Mouse (Mus musculus): ENCODE measurements around the gene Rxrg.
A peak's percentile ranks its signal among the peaks of the same experiment; 100 is the strongest.

Rxrg gene

DNA sequence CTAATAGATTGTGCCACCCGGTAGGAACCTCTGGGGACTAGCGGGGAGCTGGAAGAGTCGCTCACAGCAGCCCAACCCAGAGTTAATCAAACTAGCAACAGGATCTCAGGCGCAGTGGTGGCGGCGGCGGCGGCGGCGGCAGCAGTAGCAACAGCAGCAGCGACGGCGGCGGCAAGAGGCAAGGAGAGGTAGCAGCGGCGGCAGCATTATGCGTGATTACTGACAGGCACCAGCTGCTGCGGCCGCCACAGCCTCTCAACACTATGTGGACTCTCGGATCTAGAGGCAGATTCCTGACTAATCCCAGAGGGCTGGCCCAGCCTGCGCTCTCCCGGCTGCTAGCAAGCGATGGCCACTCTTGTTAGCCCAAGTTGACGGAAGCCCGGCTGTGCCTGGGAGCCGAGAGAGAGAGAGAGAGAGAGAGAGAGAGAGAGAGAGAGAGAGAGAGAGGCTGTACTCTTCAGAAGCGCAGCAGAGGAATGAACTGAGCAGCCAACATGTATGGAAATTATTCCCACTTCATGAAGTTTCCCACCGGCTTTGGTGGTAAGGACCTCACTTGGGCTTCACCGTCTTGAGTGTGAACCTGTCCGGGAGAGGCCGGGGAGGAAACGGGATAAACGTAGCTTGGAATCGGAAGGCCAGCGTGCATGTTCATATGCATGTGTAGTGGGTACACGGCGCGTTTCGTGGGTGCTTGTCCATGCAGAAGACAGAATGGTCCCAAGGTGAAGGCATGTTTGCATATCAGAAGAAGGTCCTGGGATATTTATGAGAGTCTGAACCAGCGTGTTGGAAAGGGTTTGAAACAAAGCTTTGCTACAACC, at the start of gene Rxrg:
Gene Rxrg (plus strand): TSS at position 130 of the 827 bp plus-strand sequence.
- no peak for DNase-seq (ENCODE audit: low read depth, low spot score)

DNA sequence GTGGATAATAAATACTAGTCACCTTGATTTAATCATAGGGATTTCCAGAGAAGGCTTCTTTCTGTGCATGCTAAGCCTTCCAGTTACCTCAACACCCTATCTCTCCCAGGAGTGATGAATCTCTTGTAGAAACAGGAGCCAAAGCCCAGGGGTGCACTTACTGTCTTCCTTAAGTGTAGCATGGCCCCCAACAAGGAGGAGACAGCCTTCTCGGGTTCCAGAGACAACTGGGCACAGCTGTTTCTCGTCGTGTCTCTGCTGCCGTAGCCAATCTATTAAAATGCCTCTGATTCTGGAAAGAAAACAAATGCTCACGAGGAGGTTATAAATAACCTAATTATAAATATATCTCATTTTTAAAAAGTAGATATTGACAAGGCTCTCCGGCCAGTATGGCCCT, 48.9 kb upstream of the Rxrg start:
- DNase-seq (ENCODE audit: low read depth, low spot score), result no peak

DNA sequence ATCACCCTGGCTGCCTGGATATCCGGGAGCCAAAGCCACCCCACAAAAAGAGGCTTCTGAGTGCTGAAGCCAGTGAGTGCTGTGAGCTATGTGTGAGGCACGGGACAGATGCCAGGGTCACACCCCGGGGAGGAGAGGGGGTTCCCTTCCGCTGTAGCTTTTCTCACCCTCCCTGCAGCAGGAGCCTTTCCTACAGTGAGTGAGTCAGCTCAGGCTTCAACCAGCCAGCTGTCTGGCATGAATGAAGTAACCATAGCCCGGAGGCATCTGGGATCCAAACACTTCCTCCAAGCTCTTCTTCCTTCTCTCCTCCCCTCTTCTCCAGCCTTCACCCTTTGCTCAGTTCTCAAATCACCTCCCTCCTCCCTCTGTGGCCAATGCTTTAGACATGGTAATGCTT, 46.6 kb upstream of the Rxrg start:
- DNase-seq (ENCODE audit: low read depth, low spot score), result peak; percentile 84

DNA sequence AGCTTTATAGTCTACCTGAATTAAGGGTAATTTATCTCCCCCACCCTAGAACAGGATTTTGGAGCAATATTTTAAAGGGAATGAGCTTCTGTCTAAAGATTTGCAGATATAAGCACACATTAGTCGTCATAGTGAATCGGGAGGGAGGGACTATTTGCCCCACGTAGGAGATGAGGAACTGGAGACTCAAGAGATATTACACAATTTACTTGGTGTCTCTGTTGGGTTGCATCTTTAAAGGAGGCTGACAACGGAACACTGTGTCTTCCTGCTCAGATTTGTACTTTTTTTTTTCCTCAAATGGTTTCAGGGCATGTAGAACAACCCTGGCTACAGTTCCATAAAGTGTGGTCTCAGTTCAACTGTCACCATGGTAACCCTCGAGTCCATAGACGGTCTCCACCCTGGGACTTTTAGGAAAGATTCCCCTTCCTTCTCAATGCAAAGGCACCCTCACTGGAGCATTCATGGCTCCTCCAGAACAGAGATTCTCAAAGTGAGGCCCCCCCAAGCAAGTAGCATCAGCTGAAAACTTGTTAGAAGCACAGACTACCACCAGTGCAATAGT, 44.1 kb upstream of the Rxrg start:
- DNase-seq (ENCODE audit: low read depth, low spot score), result no peak

DNA sequence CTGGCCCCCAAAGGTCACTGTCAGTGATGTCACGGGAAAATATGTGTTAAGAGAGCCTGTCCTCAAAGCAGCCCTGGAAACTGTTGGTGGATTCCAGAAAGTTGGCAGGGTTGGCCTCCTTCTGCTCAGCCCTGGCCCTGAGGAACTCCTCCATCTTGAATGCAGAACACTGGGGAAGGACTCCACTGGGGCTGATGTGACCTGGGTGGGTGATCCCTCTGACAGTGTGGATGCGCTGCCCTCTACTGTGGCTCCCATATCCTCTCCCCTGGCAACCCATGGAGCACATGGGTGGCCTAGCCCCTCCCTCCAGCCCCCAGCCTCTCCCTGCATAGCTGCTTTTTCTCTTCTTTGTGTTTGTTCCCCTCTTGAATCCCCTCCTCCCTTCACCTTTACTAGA, 31.6 kb upstream of the Rxrg start:
- no peak for DNase-seq (ENCODE audit: low read depth, low spot score)

DNA sequence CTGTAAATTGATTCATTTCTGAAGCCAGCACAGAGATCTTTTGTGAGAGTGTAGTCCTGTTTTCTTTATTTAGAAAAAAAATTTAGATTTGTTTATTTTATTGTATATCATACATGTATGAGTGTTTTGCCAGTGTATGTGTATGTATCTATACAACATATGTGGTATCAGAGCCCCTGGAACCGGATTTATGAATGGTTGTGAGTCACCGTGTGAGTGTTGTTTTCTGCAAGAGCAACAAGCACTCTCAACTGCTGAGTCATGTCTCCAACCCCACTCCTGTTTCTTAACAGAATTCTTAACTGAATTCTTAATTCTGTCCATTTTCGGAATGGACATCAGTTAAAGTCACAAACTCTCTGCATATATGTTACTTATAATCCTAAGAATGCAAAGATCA, 19.1 kb upstream of the Rxrg start:
- DNase-seq (ENCODE audit: low read depth, low spot score), result peak; percentile 60

DNA sequence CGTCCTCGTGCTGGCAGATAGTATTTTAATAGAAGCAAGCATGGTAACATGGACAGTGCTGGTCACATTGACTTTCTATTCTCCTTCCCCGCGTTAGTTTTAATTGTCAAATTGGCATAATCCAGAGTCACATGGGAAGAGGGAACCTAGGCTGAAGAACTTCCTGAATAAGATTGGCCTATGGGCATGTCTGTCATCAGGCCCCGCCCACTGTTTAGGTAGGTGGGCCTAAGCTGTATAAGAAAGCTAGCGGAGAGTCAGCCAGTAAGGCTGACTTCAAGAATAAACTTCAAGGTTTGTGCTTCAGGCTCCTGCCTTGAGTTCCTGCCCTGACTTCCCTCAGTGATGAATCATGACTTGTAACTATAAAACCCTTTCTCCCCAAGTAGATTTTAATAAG, 15.0 kb upstream of the Rxrg start:
- DNase-seq (ENCODE audit: low read depth, low spot score), result no peak

DNA sequence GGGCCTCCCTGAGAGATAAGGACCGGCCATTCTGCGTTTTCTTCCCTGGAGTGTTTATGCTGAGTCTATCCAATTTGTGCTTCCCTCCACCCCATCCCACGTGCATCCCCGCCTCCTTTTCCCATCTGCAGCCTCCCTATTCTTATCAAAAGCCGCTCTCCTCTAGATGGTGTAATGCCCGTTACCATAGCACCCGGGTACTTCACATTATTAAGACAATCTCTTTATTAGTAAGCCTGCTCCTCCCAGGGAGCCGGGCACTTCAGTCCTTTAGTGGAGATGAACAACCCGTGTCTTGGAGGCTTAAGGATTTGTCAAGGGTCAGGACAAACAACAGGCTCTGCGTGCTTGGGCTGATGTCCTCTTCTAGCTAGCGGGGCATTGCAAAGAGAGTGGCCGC, 14.3 kb upstream of the Rxrg start:
- no peak for DNase-seq (ENCODE audit: low read depth, low spot score)

DNA sequence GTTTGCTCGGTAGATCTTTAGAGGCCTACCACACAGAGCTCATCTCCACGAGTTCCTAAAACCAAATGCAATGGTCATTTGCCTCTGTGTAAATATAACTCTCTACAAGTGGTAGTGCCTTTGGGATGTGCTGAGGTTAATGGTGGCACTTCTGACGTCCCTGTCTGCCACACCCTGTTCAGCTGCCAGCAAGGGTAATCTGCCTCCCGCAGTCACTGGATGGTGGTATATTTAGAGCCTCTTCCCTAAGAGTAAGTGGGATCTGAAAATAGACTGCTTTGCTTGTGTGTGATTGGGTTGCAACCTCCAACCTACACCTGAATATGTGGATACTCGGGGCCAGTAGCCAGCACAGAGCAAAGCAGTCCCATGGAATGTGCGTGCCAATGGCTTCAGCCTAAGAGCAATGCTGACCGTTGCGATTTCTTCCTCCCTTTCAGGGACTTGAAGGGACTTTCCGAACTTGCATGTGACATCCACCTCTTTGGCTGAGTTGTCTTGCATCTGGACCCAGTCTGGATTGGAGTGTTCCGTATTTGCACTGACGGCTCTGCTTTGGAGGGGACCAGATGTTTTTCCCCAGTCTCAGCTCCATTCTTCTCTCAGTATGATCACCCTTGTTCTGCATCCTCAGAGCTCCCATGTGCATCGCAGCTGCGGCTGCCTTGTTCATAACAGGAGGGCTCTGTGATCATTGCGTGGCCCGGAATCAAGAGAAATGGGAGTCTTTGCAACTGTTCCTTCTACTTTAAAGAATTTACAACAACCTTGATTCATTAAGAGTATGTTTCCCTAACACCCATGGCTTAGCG, 9.2 kb upstream of the Rxrg start:
- DNase-seq (ENCODE audit: low read depth, low spot score), result no peak

DNA sequence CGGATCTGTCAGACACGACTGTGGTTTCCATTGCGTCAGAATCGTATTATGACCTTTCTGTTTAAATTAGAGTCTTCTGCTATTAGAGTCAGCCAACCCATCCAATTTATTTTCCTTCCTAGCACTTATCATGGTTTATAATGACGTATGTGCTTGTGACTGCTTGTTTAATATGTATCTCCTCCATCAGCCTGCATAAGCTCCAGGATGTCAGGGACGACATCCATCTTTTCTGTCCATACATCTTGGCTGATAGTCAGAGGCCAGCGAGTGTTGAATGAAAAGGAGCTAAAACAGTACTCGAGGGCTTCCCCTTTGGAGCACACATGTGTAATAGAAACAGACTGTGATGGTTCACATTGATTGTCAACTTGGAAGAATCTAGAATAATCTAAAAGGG, 6.0 kb upstream of the Rxrg start:
- DNase-seq (ENCODE audit: low read depth, low spot score), result no peak

DNA sequence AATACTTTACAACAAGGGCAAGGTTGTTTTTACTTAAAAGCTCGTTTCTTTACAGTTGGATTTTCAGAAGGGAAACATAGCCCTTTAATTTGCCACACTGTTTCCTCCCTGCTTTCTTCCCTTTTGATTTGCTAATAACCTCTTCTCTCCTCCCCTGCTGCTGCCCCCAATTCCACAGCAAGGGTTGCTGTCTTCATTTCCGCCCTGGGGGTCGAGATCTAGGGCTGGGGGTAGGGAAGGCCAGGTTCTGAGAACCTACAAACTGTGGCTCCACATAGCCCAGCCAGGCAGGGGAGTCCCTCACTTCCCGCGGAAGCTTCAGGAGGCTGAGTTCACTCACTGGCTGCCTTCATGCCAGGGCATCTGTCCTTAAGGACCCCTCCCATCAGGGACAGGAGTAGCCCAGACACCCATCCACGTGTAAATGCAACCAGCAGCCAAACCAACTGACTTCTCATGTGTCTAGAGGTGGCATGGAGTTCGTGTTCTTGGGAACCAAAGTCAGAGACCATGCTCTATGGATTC, 1.1 kb downstream of the Rxrg start:
- no peak for DNase-seq (ENCODE audit: low read depth, low spot score)

DNA sequence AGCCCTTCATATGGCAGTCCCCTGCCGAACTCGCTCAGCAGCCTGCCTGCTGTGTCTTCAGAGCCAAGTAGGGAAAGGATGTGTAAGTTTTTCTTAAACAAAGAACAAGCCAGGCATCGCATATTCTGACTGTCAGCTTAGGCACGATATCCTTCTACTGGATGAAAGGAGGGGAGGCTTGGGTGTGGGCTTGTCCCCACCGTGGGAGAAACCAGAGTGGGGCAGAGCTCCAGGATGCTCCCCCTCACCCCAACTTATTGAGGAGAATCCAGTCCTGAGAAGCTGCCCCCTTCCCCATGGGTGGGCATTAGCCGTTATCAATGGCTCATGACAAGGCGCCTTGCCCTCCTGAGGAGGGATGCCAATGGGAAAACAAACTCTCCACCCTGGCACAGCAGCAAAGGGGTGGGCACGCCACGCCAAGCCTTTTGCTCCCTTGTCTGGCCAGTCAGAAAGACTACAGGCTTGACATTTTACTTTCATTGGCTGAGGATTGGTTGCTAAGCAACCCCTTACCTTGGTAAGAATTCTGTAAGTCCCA, 10.1 kb downstream of the Rxrg start:
- DNase-seq (ENCODE audit: low read depth, low spot score), result no peak

DNA sequence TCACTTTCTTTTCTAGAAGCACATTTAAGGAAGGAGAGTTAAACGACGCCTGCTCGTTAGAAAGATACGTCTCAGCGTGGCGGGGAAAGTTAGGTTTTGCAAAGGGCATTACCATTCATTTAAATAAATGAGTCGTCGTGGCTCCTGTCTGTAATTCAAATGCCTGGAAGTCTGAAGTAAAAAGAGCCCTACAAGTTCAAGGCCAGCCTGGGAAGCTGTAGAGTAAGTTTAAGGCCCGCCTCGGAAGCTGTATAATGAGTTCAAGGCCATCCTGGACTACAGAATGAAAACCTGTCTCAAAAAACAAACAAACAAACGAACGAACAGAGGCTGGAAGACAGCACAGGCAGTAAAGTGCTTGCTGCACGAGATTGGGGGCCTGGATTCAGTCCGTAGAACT, 18.9 kb downstream of the Rxrg start:
- DNase-seq (ENCODE audit: low read depth, low spot score), result no peak

DNA sequence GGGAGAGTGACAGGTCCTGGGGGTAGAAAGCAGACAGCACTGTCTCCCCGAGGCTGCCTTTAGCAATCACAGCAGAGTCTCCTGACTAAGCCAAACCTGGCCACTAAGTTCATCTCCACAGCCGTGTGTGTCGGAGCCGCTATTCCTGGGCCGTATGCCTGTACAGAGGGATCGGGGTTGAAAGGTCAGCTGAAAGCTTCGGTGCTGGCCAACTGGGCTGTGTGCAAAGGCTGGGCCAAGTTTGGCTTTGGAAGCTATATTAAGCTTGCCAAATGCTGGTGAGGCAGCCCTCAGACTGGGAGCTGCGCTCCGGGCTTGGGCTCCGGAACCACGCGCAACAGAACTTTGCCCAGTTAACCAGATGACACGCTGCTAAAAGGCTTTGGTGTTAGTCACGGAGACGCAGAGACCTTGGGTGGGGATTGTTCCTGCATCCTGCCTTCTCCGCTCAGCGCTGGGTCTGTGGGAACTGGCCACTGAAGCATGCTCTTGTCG, 19.9 kb downstream of the Rxrg start:
- DNase-seq (ENCODE audit: low read depth, low spot score), result no peak

DNA sequence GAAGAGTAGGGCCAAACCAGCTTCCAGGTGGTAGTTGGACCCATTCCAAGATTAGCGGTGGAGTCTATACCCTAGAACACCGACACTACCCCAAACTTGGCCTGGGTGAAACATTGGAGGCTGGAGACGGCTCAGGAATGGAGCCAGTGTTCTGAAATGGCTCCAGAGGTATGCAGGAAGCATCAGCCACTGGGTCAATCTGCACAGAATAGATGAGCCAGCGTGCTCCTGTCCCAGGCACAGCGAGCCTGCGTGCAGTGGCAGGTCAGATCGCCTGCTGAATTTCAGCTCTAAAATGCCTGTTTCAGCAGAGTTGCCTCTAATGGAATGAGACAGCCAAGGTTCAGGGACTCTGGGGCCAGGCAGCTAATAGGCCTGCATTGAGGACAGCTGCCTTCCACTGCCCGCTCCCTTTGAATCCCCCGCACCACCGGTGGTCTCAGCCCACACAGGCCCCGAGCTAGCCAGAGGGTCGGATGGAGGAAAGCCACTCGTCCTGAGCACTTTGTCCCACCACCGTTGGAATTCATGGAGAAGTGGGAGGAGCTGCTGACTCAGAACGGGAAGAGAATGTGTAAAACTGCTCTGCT, 22.1 kb downstream of the Rxrg start:
- no peak for DNase-seq (ENCODE audit: low read depth, low spot score)

DNA sequence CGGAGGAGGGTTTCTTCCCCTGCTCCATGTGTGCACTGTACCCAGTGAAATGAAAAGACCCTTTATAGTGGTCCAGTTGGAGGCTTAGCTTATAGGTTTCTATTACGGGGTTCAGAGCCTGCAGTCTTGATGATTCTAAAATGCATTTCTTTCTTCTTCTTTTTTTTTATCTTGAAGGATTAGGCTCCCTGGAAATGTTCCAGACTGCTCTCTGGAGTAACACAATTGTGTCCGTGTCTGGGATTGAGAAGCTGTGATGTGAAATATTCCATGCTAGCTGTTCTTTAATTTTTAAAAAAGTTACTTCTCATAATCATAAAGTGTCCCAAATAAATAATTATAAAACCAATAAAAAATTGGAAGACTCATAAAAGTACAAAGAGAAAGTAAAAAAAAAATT, 26.9 kb downstream of the Rxrg start:
- no peak for DNase-seq (ENCODE audit: low read depth, low spot score)

DNA sequence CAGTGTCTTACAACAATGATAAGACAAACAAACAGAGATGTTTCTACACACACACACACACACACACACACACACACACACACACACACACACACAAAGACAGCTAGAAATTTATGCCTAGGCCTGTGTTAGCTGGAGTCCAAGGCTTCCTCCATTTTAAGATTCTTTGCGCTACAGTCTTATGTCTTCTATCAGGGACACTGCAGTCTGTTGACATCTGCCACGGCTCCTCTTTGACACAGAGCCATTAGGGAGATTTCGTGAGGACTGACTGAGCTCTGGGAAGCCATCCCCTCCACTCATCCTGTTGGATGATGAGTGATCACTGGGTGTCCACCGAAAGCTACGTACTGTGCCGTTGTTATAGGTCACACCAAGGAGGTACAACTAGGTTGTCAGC, 33.6 kb downstream of the Rxrg start:
- no peak for DNase-seq (ENCODE audit: low read depth, low spot score)

DNA sequence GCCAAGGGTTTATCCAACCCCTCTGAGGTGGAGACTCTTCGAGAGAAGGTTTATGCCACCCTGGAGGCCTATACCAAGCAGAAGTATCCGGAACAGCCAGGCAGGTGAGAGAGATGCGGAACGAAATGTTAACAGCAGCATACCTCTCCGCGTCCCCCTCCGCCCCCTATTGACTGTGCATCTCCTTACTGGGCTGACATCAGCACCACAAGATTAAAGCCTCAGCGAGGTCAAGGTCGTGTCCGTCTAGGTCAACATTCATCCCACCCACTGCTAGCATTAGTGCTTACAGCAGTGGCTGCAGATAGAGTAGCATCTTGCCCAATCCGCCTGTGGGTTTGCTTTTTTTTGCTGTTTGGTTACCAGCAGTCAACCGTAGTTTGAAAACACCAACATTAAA, 37.5 kb downstream of the Rxrg start:
- no peak for DNase-seq (ENCODE audit: low read depth, low spot score)

DNA sequence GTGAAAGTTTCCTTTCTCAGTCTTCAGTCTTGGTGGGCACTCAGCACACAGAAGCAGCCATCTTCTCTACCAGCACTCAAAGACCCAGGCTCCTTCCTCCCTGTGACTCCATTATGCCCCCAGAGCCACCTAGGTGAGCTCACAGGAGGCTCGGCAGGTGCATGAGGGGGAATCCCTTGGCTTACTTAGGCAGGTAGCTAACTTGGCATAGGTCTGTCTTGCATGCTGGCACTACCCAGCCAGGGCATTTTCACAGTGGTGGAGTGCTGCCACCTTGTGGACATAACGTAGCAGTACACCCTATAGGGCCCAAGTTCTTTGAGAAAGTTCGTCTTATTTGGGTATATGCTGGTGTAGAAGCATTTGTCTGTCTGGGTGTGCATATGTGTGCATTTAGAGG, 38.8 kb downstream of the Rxrg start:
- peak; percentile 82 for DNase-seq (ENCODE audit: low read depth, low spot score)

DNA sequence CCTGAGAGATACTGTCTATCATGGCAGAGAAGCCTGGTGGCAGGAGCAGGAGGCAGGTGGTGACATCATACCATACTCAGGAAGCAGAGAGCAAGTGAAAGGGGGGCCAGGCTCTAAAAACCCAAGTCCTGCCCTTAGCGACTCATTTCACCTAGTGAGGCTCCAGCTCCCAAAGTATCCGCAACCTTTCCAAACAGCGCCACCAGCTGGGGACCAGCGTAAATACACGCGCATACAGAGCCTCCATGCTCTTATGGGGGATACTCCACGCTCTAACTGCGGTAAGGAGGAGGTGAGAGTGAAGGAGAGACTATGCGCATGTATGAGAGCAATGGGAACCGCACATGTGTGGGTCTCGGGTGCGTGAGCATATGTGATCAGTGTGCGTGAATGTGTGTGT, 39.9 kb downstream of the Rxrg start:
- DNase-seq (ENCODE audit: low read depth, low spot score), result peak; percentile 29

DNA sequence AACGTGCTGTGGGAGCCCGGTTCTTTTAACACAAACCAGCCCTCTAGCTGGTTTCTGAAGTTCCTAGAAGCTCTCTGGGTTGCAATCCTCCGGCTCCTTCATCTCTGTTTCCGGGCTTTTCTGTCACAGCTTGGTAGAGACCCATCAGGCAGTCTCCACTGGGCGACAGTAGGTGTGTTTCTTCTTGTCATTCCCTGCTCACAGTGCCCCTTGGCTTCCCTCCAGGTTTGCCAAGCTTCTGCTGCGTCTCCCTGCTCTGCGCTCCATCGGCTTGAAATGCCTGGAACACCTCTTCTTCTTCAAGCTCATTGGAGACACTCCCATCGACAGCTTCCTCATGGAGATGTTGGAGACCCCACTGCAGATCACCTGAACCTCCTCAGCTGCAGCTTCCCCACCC, 40.7 kb downstream of the Rxrg start:
- DNase-seq (ENCODE audit: low read depth, low spot score), result no peak
